Mouse (Mus musculus) kidney, adult 2 months (tissue): ENCODE measurements around the gene Tmem87b.

Experiments
- CTCF ChIP-seq: fragments of 200-500 bp; conservative IDR thresholded peaks from 2 replicates; pipeline ENCODE4 v1.5.1; 2011; ENCODE audit warnings: low read depth, mild to moderate bottlenecking, control low read depth, low read length, moderate library complexity, mixed read lengths; ENCODE audit not compliant: insufficient read depth, insufficient read length
- POLR2A ChIP-seq: fragments of 200-500 bp; IDR thresholded peaks from one replicate; pipeline ENCODE4 v1.6.1; 2011; ENCODE audit warnings: low read depth, low read length, control low read depth

DNA sequence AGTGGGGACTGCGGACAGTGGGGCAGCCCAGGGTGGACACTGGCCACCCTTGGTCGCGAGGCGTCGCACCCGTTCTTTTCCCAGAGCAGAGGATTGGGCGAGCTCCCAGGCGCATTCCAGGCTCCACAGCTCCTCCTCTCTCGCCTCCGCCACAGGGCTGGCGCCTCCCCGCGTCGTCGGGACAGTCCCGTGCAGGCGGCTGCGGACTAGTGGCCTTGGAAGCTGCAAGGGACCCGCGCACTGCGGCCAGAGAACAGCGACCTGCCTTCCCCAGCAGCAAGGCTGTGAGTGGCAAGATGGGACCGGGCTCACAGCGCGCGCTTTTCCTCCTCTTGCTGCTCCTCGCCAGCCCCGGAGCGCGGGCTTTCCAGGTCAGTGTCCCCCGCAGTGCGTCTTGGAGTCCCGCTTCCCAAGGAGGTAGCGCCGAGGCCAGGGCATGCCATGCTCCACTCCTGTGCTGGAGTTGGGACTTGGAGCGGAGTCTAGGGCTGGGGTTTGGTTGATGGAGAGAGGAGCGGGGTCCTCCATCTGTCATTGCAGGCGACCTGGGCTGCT is 45.9 kb downstream of the Tmem87b start:
- no peak for TF ChIP-seq POLR2A
- no peak; the same call in 1 of the 2 replicates for TF ChIP-seq CTCF
